Mouse (Mus musculus): Measurements from ENCODE around the gene Gm15056. TPM values are rescaled to one million over a fixed set of nuclear protein-coding genes. Genes with fewer than 3 reads are reported as not detected.

The Gm15056 gene
- total and polyA plus RNA-seq, 2 experiments from 2014 or later, result not detected

DNA sequence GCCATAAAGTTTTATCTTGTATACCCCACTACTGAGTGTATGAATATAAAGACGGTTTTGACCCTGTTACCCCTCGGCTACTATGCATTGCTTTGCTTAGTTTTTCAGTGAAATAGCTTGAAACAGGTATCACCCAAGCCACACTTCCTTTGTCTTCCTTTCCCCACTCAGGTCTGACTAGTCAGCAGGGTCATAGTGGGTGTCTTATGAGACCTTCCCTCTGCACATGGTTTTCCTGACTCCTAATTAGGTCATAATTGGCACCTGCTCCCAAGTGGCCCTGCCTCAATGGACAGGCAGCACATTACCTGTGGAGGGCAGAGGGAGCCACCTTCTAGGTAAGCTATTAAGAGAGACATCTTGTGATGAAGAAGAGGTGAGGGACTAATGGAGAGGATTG is 10.1 kb downstream of the Gm15056 start, which contains the start of gene Defb33:
Defb33 (plus strand) TSS at position 301 of the 400 bp plus-strand sequence.
- no peak within 1 kb of the TSS for H3K9ac ChIP-seq (replicated peaks; ENCODE audit: low read length, poor library complexity, severe bottlenecking)
- H3K27ac ChIP-seq (ENCODE audit: low read depth, low read length), result no peak within 1 kb of the TSS
- H3K4me2 ChIP-seq (ENCODE audit: low read depth, low read length, poor library complexity, severe bottlenecking), result no peak within 1 kb of the TSS
- H3K4me3 ChIP-seq (ENCODE audit: low read depth, low read length), result no peak within 1 kb of the TSS
- H3K9me3 ChIP-seq (ENCODE audit: low read length), result peaks cover 38% of the 10 kb centered on the region; the same call in 1 of the 2 replicates
- no peak for DNase-seq (ENCODE audit: low spot score)
- no peak for TF ChIP-seq CTCF (IDR thresholded peaks at IDR 0.05)
- no peaks in the 10 kb centered on the region for H3K27me3 ChIP-seq (ENCODE audit: insufficient read depth, low read length)
- ATAC-seq (ENCODE audit: low FRiP score), result no peak
- no peaks in the 10 kb centered on the region for H3K4me1 ChIP-seq (ENCODE audit: insufficient read depth, low read length)
- 82% methylated on average over 2 of the region's 2 CpGs for WGBS
- no peaks in the 10 kb centered on the region for H3K36me3 ChIP-seq (ENCODE audit: insufficient read depth, low read length)

DNA sequence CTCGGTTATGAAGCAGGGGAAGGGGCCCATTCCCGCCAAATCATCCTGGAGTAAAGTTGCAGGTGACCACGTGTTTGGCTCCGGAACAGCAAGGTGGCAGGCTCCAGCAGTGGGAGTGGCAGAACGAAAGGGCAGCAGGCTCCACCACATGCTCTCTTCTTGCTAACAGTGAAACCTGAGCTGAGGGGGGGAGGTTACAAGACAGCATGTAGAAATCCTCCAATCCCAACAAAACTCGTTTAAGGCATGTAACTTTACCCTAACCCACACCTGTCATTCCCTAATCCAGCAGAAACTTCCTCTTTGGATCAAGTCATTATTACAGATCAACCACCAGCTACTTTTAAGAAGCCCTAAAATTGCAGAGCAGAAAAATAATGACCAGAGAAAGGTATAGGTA is 27.8 kb downstream of the Gm15056 start:
- no peak overlapping the region for H3K27ac ChIP-seq (ENCODE audit: low read depth, low read length)
- no peaks in the 10 kb centered on the region for H3K4me1 ChIP-seq (ENCODE audit: insufficient read depth, low read length)
- H3K9me3 ChIP-seq (ENCODE audit: low read length), result peaks cover 11% of the 10 kb centered on the region; the same call in 1 of the 2 replicates
- H3K4me2 ChIP-seq (ENCODE audit: low read depth, low read length, poor library complexity, severe bottlenecking), result no peak overlapping the region
- 49% methylated on average over 6 of the region's 6 CpGs for WGBS
- H3K4me3 ChIP-seq (ENCODE audit: low read depth, low read length), result no peak overlapping the region
- DNase-seq (ENCODE audit: low spot score) (no peak), ATAC-seq (ENCODE audit: low FRiP score) (no peak)
- H3K36me3 ChIP-seq (ENCODE audit: insufficient read depth, low read length), result no peaks in the 10 kb centered on the region
- no peaks in the 10 kb centered on the region for H3K27me3 ChIP-seq (ENCODE audit: insufficient read depth, low read length)
- no peak for TF ChIP-seq CTCF (IDR thresholded peaks at IDR 0.05)
- H3K9ac ChIP-seq (replicated peaks; ENCODE audit: low read length, poor library complexity, severe bottlenecking), result no peak overlapping the region

Other genes with a start within 250 kb of the Gm15056 start
- gene Defb33, start 10.0 kb downstream of the Gm15056 start, total RNA-seq (2014; rRNA removed), result not detected in 2 replicates
- gene Defb33, start 10.0 kb downstream of the Gm15056 start, polyA plus RNA-seq (2015; fragmentation: Nextera tagmentation; extraction: Ambion mirVana), result not detected in 2 replicates
- not detected in 2 replicates for gene Gm6040, start 19.4 kb upstream of the Gm15056 start, total RNA-seq (2014; rRNA removed)
- not detected in 2 replicates for gene Gm6040, start 19.4 kb upstream of the Gm15056 start, polyA plus RNA-seq (2015; fragmentation: Nextera tagmentation; extraction: Ambion mirVana)
- gene AY761185, start 42.1 kb upstream of the Gm15056 start, total RNA-seq (2014; rRNA removed), result not detected in 2 replicates
- gene AY761185, start 42.1 kb upstream of the Gm15056 start, polyA plus RNA-seq (2015; fragmentation: Nextera tagmentation; extraction: Ambion mirVana), result not detected in 2 replicates
- not detected in 2 replicates for gene Defa21, start 122.9 kb upstream of the Gm15056 start, total RNA-seq (2014; rRNA removed)
- gene Defa21, start 122.9 kb upstream of the Gm15056 start, polyA plus RNA-seq (2015; fragmentation: Nextera tagmentation; extraction: Ambion mirVana), result not detected in 2 replicates
- not detected in 2 replicates for gene Defa23, start 152.4 kb upstream of the Gm15056 start, total RNA-seq (2014; rRNA removed)
- not detected in 2 replicates for gene Defa23, start 152.4 kb upstream of the Gm15056 start, polyA plus RNA-seq (2015; fragmentation: Nextera tagmentation; extraction: Ambion mirVana)
- not detected in 2 replicates for gene Defa35, start 162.4 kb upstream of the Gm15056 start, total RNA-seq (2014; rRNA removed)
- gene Defa35, start 162.4 kb upstream of the Gm15056 start, polyA plus RNA-seq (2015; fragmentation: Nextera tagmentation; extraction: Ambion mirVana), result not detected in 2 replicates
- gene Defa25, start 181.8 kb upstream of the Gm15056 start, total RNA-seq (2014; rRNA removed), result not detected in 2 replicates
- not detected in 2 replicates for gene Defa25, start 181.8 kb upstream of the Gm15056 start, polyA plus RNA-seq (2015; fragmentation: Nextera tagmentation; extraction: Ambion mirVana)
- not detected in 2 replicates for gene Gm14851, start 193.4 kb upstream of the Gm15056 start, total RNA-seq (2014; rRNA removed)
- gene Gm14851, start 193.4 kb upstream of the Gm15056 start, polyA plus RNA-seq (2015; fragmentation: Nextera tagmentation; extraction: Ambion mirVana), result not detected in 2 replicates
- not detected in 2 replicates for gene Defa30, start 232.0 kb upstream of the Gm15056 start, total RNA-seq (2014; rRNA removed)
- gene Defa30, start 232.0 kb upstream of the Gm15056 start, polyA plus RNA-seq (2015; fragmentation: Nextera tagmentation; extraction: Ambion mirVana), result not detected in 2 replicates

Measured in midbrain, postnatal 0 days (tissue).